Mouse (Mus musculus): Measurements from ENCODE around the gene Gm28372.
A peak's percentile ranks its signal among the peaks of the same experiment; 100 is the strongest.

Gene Gm28372

GRCm38 (mm10) chr2:130411558-130412495, 6.8 kb downstream of the Gm28372 start:
- DNase-seq, result peak; percentile 92

GRCm38 (mm10) chr2:130412775-130413174, 7.7 kb downstream of the Gm28372 start:
- no peak for DNase-seq

- peak; percentile 24 for DNase-seq
These were observed 9.2 kb downstream of the Gm28372 start for GRCm38 (mm10) chr2:130414094-130414856.

GRCm38 (mm10) chr2:130421781-130422620, 17.0 kb downstream of the Gm28372 start:
- no peak for DNase-seq

GRCm38 (mm10) chr2:130423397-130424125, 18.5 kb downstream of the Gm28372 start:
- peak; percentile 74 for DNase-seq

GRCm38 (mm10) chr2:130424126-130424853, 19.3 kb downstream of the Gm28372 start, which contains the start of the genes Vps16 and Pced1a:
Vps16 (plus strand) TSS chr2:130424339.
Pced1a (minus strand) TSS chr2:130424701.
- DNase-seq, result peak; percentile 94

GRCm38 (mm10) chr2:130425112-130425511, 20.1 kb downstream of the Gm28372 start:
- peak; percentile 29 for DNase-seq

GRCm38 (mm10) chr2:130429851-130430250, 24.8 kb downstream of the Gm28372 start:
- no peak for DNase-seq

- peak; percentile 42 for DNase-seq
These were observed 25.4 kb downstream of the Gm28372 start for GRCm38 (mm10) chr2:130430484-130430883.

GRCm38 (mm10) chr2:130432157-130432556, 27.1 kb downstream of the Gm28372 start:
- no peak for DNase-seq

GRCm38 (mm10) chr2:130433152-130433551, 28.1 kb downstream of the Gm28372 start:
- peak; percentile 87 for DNase-seq

- no peak for DNase-seq
These were observed 31.7 kb downstream of the Gm28372 start for GRCm38 (mm10) chr2:130436769-130437168.

GRCm38 (mm10) chr2:130438861-130439260, 33.8 kb downstream of the Gm28372 start:
- DNase-seq, result no peak

- no peak for DNase-seq
These were observed 34.9 kb downstream of the Gm28372 start for GRCm38 (mm10) chr2:130439840-130440480.

- DNase-seq, result no peak
These were observed 37.1 kb downstream of the Gm28372 start for GRCm38 (mm10) chr2:130442162-130442561.

- DNase-seq, result no peak
These were observed 43.4 kb downstream of the Gm28372 start for GRCm38 (mm10) chr2:130448449-130448848.

GRCm38 (mm10) chr2:130449021-130449793, 44.2 kb downstream of the Gm28372 start:
- no peak for DNase-seq

- DNase-seq, result peak; percentile 91
These were observed 44.9 kb downstream of the Gm28372 start, which contains the start of gene Ptpra for GRCm38 (mm10) chr2:130449794-130450433. Ptpra (plus strand) TSS chr2:130450278.

GRCm38 (mm10) chr2:130450434-130450796, 45.4 kb downstream of the Gm28372 start:
- DNase-seq, result peak; percentile 69
